Mouse (Mus musculus) megakaryocyte progenitor cell, adult 5-6 weeks (primary cell): ENCODE data around the gene Phlpp2. TPM values are rescaled to one million over a fixed set of nuclear protein-coding genes. Genes with fewer than 3 reads are reported as not detected.

ENCODE experiments used
- ATAC-seq: replicated peaks from 2 replicates; pipeline ENCODE4 v1.8.0; 2016; ENCODE audit warnings: mild to moderate bottlenecking, moderate TSS enrichment, inconsistent platforms; ENCODE audit not compliant: poor library complexity
- total RNA-seq, 2 experiments: library from RNA; stranded (forward) in 1 of 2; stranded (reverse) in 1 of 2; fragments of 157-497, 149-512 nt in 1 of 2; fragments of 200-1000 nt in 1 of 2; gene quantifications; 2 replicates each; pipeline versions ENCODE4 v1.2.3 to v1.2.4; 2015 to 2017

The Phlpp2 gene
- total RNA-seq, 2 experiments from 2014 or later, result 8.0 to 8.7 TPM

GRCm38 (mm10) chr8:109959112-109959511, 90.8 kb downstream of the Phlpp2 start:
- no peak for ATAC-seq

- ATAC-seq, result peak; percentile 85
These were observed 93.5 kb downstream of the Phlpp2 start, which contains the start of gene Marveld3 for GRCm38 (mm10) chr8:109961693-109962367. Marveld3 (minus strand) TSS chr8:109962203.

GRCm38 (mm10) chr8:109962896-109963295, 94.6 kb downstream of the Phlpp2 start:
- no peak for ATAC-seq

GRCm38 (mm10) chr8:109963421-109963820, 95.1 kb downstream of the Phlpp2 start:
- ATAC-seq, result no peak

GRCm38 (mm10) chr8:109964106-109964505, 95.8 kb downstream of the Phlpp2 start:
- ATAC-seq, result no peak

- ATAC-seq, result no peak
These were observed 100.5 kb downstream of the Phlpp2 start for GRCm38 (mm10) chr8:109968837-109969236.

GRCm38 (mm10) chr8:109970323-109970722, 102.0 kb downstream of the Phlpp2 start:
- ATAC-seq, result peak; percentile 86

- ATAC-seq, result no peak
These were observed 104.6 kb downstream of the Phlpp2 start for GRCm38 (mm10) chr8:109972901-109973300.

GRCm38 (mm10) chr8:109979339-109979738, 111.0 kb downstream of the Phlpp2 start:
- ATAC-seq, result no peak

- no peak for ATAC-seq
These were observed 114.2 kb downstream of the Phlpp2 start for GRCm38 (mm10) chr8:109982386-109983105.

GRCm38 (mm10) chr8:109983944-109984343, 115.6 kb downstream of the Phlpp2 start:
- no peak for ATAC-seq

- ATAC-seq, result no peak
These were observed 118.0 kb downstream of the Phlpp2 start for GRCm38 (mm10) chr8:109986384-109986783.

GRCm38 (mm10) chr8:109987776-109988175, 119.4 kb downstream of the Phlpp2 start:
- ATAC-seq, result no peak

- no peak for ATAC-seq
These were observed 120.8 kb downstream of the Phlpp2 start for GRCm38 (mm10) chr8:109989151-109989550.

- no peak for ATAC-seq
These were observed 121.9 kb downstream of the Phlpp2 start, which contains the start of gene Tat for GRCm38 (mm10) chr8:109990224-109990623. Tat (plus strand) TSS chr8:109990437.

- no peak for ATAC-seq
These were observed 123.8 kb downstream of the Phlpp2 start for GRCm38 (mm10) chr8:109992166-109992565.

- no peak for ATAC-seq
These were observed 124.6 kb downstream of the Phlpp2 start for GRCm38 (mm10) chr8:109992951-109993350.

Other genes with a start within 250 kb of the Phlpp2 start
- 66.1 and 80.1 TPM in 2 replicates for gene Ist1, start 175.3 kb upstream of the Phlpp2 start, total RNA-seq (2015)
- 74.6 and 86.1 TPM in 2 replicates for gene Ist1, start 175.3 kb upstream of the Phlpp2 start, total RNA-seq (2017)
- gene Zfp821, start 163.0 kb upstream of the Phlpp2 start, total RNA-seq (2015), result 2.2 and 3.8 TPM in 2 replicates
- 3.8 and 6.4 TPM in 2 replicates for gene Zfp821, start 163.0 kb upstream of the Phlpp2 start, total RNA-seq (2017)
- 8.7 and 16.2 TPM in 2 replicates for gene Atxn1l, start 130.8 kb upstream of the Phlpp2 start, total RNA-seq (2015)
- 13.7 and 14.7 TPM in 2 replicates for gene Atxn1l, start 130.8 kb upstream of the Phlpp2 start, total RNA-seq (2017)
- gene Ap1g1, start 90.0 kb upstream of the Phlpp2 start, total RNA-seq (2015), result 87.8 and 95.1 TPM in 2 replicates
- 61.5 and 67.1 TPM in 2 replicates for gene Ap1g1, start 90.0 kb upstream of the Phlpp2 start, total RNA-seq (2017)
- gene Marveld3, start 93.7 kb downstream of the Phlpp2 start, total RNA-seq (2015), result not detected in 2 replicates
- not detected in 2 replicates for gene Marveld3, start 93.7 kb downstream of the Phlpp2 start, total RNA-seq (2017)
- not detected in 2 replicates for gene Tat, start 121.9 kb downstream of the Phlpp2 start, total RNA-seq (2015)
- gene Tat, start 121.9 kb downstream of the Phlpp2 start, total RNA-seq (2017), result not detected in 2 replicates
- gene Chst4, start 171.2 kb downstream of the Phlpp2 start, total RNA-seq (2015), result not detected in 2 replicates
- not detected in 2 replicates for gene Chst4, start 171.2 kb downstream of the Phlpp2 start, total RNA-seq (2017)
- gene Zfp612, start 211.2 kb downstream of the Phlpp2 start, total RNA-seq (2015), result 0.05 TPM in 1 of 2 replicates, not detected in the other
- gene Zfp612, start 211.2 kb downstream of the Phlpp2 start, total RNA-seq (2017), result not detected in 2 replicates
- not detected in 2 replicates for gene Gm21964, start 232.7 kb downstream of the Phlpp2 start, total RNA-seq (2015)
- gene Gm21964, start 232.7 kb downstream of the Phlpp2 start, total RNA-seq (2017), result not detected in 2 replicates
- gene Gm17720, start 234.2 kb downstream of the Phlpp2 start, total RNA-seq (2015), result not detected in 2 replicates
- not detected in 2 replicates for gene Gm17720, start 234.2 kb downstream of the Phlpp2 start, total RNA-seq (2017)